ENCODE assay signal across 24 mouse cellular contexts in genomic region chr14:62117532-62117931, GRCm38 (mm10).
DNase-seq lines count a peak whose midpoint lies in the region; ATAC-seq and TF ChIP-seq lines count a peak whose summit lies in the region.
"Had no signal": no experiment of that assay in that cellular context is flagged by ENCODE, and none has a peak within 500 bp of the region (broad histone marks: within the 10 kb centered on the region; RNA-seq: fewer than 3 reads in every experiment).

No protein-coding gene starts in this region.

- peak; percentile 49; the same call in 1 of the 2 replicates for ATAC-seq in lung, embryonic 15.5 days (ENCODE audit: borderline replicate concordance, extremely low read depth, low FRiP score, low TSS enrichment)
- peak; percentile 9; the same call in 1 of the 2 replicates for ATAC-seq in lung, postnatal 0 days
- ATAC-seq: forebrain, embryonic 14.5 days; forebrain, embryonic 16.5 days had no signal

- no peak overlapping the region for H3K9ac ChIP-seq in lung, embryonic 15.5 days
- no peak overlapping the region for H3K9ac ChIP-seq in lung, postnatal 0 days (replicated peaks; ENCODE audit: low read depth)
- no peak overlapping the region for H3K9ac ChIP-seq in CH12.LX (ENCODE audit: insufficient read depth, low read depth)
- H3K9ac ChIP-seq: embryonic facial prominence, embryonic 13.5 days; embryonic facial prominence, embryonic 15.5 days; forebrain, embryonic 12.5 days had no signal

- in situ Hi-C loops in CH12.LX (cut with MboI; ENCODE audit: low pct_ligation_motif_present, low pct_unique_long_range_greater_than_20kb, low sequenced_read_pairs), result no loop called here

- dilution Hi-C loops in CH12.LX (cut with MboI; ENCODE audit: extremely low pct_ligation_motif_present, extremely low pct_unique_long_range_greater_than_20kb, low sequenced_read_pairs), result no loop called here

- no peaks in the 10 kb centered on the region for H3K9me3 ChIP-seq in lung, embryonic 15.5 days
- H3K9me3 ChIP-seq in lung, postnatal 0 days (ENCODE audit: low read length), result no peaks in the 10 kb centered on the region
- no peaks in the 10 kb centered on the region for H3K9me3 ChIP-seq in CH12.LX (replicated peaks; ENCODE audit: low read length)
- H3K9me3 ChIP-seq: embryonic facial prominence, embryonic 13.5 days; embryonic facial prominence, embryonic 15.5 days; forebrain, embryonic 10.5 days; forebrain, embryonic 12.5 days; G1E had no signal

- TF ChIP-seq CTCF in lung, postnatal 0 days (IDR thresholded peaks at IDR 0.05), result no peak
- no peak for TF ChIP-seq CTCF in CH12.LX (conservative IDR thresholded peaks at IDR 0.05 in 1 of 2, IDR thresholded peaks at IDR 0.05 in 1 of 2; ENCODE audit: low read depth in 2 of 2, low read length in 2 of 2)

- 0 out of 2 replicates have a peak, but pooled peaks have one; percentile 17 for TF ChIP-seq EP300 in lung, postnatal 0 days (IDR thresholded peaks at IDR 0.05)
- TF ChIP-seq EP300 in CH12.LX (IDR thresholded peaks at IDR 0.05; ENCODE audit: low read length), result no peak

- no peak overlapping the region for H3K4me3 ChIP-seq in lung, embryonic 15.5 days
- H3K4me3 ChIP-seq in lung, postnatal 0 days (ENCODE audit: low read depth, low read length), result no peak overlapping the region
- no peak overlapping the region for H3K4me3 ChIP-seq in CH12.LX (replicated peaks in 1 of 3; ENCODE audit: low read depth in 2 of 3, low read length in 2 of 3, poor library complexity in 1 of 3)
- H3K4me3 ChIP-seq: embryonic facial prominence, embryonic 13.5 days; embryonic facial prominence, embryonic 15.5 days; erythroblast, embryonic 14.5 days; forebrain, embryonic 10.5 days; forebrain, embryonic 12.5 days had no signal

- H3K4me1 ChIP-seq in lung, embryonic 15.5 days, result 0 out of 2 replicates have a peak, but pooled peaks cover 8% of the 10 kb centered on the region
- no peaks in the 10 kb centered on the region for H3K4me1 ChIP-seq in lung, postnatal 0 days (ENCODE audit: insufficient read depth, low read depth, low read length)
- H3K4me1 ChIP-seq in CH12.LX (ENCODE audit: control insufficient read depth in 1 of 2, insufficient read depth in 2 of 2), result peaks cover 0 to 9% of the 10 kb centered on the region in 2 experiments; a peak in 1 of 4 replicates
- H3K4me1 ChIP-seq: embryonic facial prominence, embryonic 13.5 days; embryonic facial prominence, embryonic 15.5 days; forebrain, embryonic 10.5 days; forebrain, embryonic 12.5 days had no signal

- no peak overlapping the region for H3K4me2 ChIP-seq in lung, embryonic 15.5 days
- H3K4me2 ChIP-seq in lung, postnatal 0 days (replicated peaks; ENCODE audit: low read depth, low read length), result no peak overlapping the region
- no peak overlapping the region for H3K4me2 ChIP-seq in CH12.LX (ENCODE audit: insufficient read depth, low read depth, poor library complexity, severe bottlenecking)
- H3K4me2 ChIP-seq: embryonic facial prominence, embryonic 13.5 days; embryonic facial prominence, embryonic 15.5 days; forebrain, embryonic 12.5 days had no signal

- H3K36me3 ChIP-seq in lung, embryonic 15.5 days, result no peaks in the 10 kb centered on the region
- H3K36me3 ChIP-seq in lung, postnatal 0 days (ENCODE audit: insufficient read depth, low read length), result no peaks in the 10 kb centered on the region
- no peaks in the 10 kb centered on the region for H3K36me3 ChIP-seq in CH12.LX (replicated peaks in 1 of 2; ENCODE audit: control insufficient read depth in 1 of 2, insufficient read depth in 1 of 2, low read length in 1 of 2)
- H3K36me3 ChIP-seq: embryonic facial prominence, embryonic 13.5 days; embryonic facial prominence, embryonic 15.5 days; forebrain, embryonic 10.5 days; forebrain, embryonic 12.5 days; G1E had no signal

- TF ChIP-seq RAD21 in CH12.LX (IDR thresholded peaks at IDR 0.05; ENCODE audit: low read depth, low read length), result no peak

- H3K27ac ChIP-seq in lung, embryonic 15.5 days, result 0 out of 2 replicates have a peak overlapping the region, but pooled peaks have one; percentile 31
- H3K27ac ChIP-seq in lung, postnatal 0 days (ENCODE audit: low read length), result no peak overlapping the region
- H3K27ac ChIP-seq in CH12.LX (ENCODE audit: insufficient read depth, low read depth), result no peak overlapping the region
- H3K27ac ChIP-seq: embryonic facial prominence, embryonic 13.5 days; embryonic facial prominence, embryonic 15.5 days; forebrain, embryonic 10.5 days; forebrain, embryonic 12.5 days had no signal

- no peaks in the 10 kb centered on the region for H3K27me3 ChIP-seq in lung, embryonic 15.5 days
- no peaks in the 10 kb centered on the region for H3K27me3 ChIP-seq in lung, postnatal 0 days (replicated peaks; ENCODE audit: insufficient read depth, low read length)
- H3K27me3 ChIP-seq in CH12.LX (replicated peaks), result no peaks in the 10 kb centered on the region
- H3K27me3 ChIP-seq: embryonic facial prominence, embryonic 13.5 days; embryonic facial prominence, embryonic 15.5 days; forebrain, embryonic 12.5 days had no signal

- WGBS in lung, embryonic 15.5 days, result 48% methylated on average over 3 of the region's 3 CpGs
- WGBS in lung, postnatal 0 days, result 53% methylated on average over 3 of the region's 3 CpGs

- no peak for TF ChIP-seq POLR2A in CH12.LX (IDR thresholded peaks at IDR 0.05; ENCODE audit: low read depth, low read length)

- H3K79me2 ChIP-seq in CH12.LX (replicated peaks; ENCODE audit: control insufficient read depth, extremely low read depth, insufficient read depth, poor library complexity, severe bottlenecking), result no peaks in the 10 kb centered on the region

- no peak for DNase-seq in lung, postnatal 4 days
- DNase-seq in lung, postnatal 0 days (ENCODE audit: low spot score), result no peak
- DNase-seq in lung, postnatal 36 days, result no peak
- DNase-seq in CH12.LX (ENCODE audit: extremely low read depth), result no peak
- DNase-seq in Muller cell, postnatal 12 days (ENCODE audit: inconsistent ontology term), result no peak
- DNase-seq: adrenal gland, adult 2 months; adrenal gland, postnatal 10 days; adrenal gland, postnatal 25 days; cerebellum, adult 11 months; cerebellum, adult 18-20 months; cerebellum, adult 8-10 months; cerebellum, adult 9-11 months; cerebellum, postnatal 14 days; cerebellum, postnatal 36 days; embryo, embryonic 11 days had no signal

TF ChIP-seq in CH12.LX, 34 proteins besides CTCF, POLR2A, EP300 and RAD21:
- TF ChIP-seq E2F4 (IDR thresholded peaks at IDR 0.05; ENCODE audit: insufficient replicate concordance, low read depth, low read length) (no peak), MEF2A (IDR thresholded peaks at IDR 0.05; ENCODE audit: borderline replicate concordance, low read depth, low read length) (peak; percentile 27; the same call in 1 of the 2 replicates), CHD2 (IDR thresholded peaks at IDR 0.05; ENCODE audit: low read length) (no peak)
